Mouse (Mus musculus): ENCODE results near the gene Vwa2. TPM values are rescaled to one million over a fixed set of nuclear protein-coding genes. Genes with fewer than 3 reads are reported as not detected.
A peak's percentile ranks its signal among the peaks of the same experiment; 100 is the strongest.

The Vwa2 gene
- polyA plus RNA-seq, 1 experiment from 2014 or later = 0.23 TPM

DNA sequence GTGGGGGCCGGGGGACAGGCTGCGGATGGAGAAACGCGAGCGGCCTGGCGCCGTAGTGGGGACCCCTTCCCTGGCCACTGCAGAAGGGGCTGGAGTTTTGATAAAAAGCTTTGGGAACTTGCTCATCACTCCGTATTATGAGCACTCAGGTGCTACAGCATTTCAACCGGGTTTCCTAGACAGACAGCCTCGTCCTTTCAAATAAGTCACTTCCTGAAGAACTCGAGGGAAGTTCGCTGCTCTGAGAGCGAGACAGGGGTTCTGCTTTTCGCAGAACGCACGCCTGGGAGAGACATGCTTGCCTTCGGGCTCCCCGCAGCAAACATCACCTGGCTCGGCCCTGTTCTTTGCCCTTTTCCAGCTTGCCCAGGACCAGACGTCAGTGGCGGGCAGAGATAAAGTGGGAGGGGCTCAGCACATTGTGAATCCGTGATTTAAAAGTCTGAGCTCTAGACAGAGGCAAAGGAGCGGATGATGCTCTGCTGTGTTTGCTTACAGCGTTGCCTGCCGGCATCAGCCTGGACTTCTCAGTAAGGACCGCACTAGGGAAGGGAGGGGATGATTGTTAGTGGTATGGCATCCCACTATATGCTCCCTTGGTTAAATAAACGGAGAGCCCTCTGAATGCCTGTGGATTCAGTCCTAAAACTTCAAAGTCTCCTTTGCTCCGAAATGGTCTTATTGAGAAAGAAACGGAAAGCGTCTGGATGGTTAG lies 709 bp downstream of the Vwa2 start:
- H3K27me3 ChIP-seq = peaks cover 60% of the 10 kb centered on the region
- 8% methylated on average over 30 of the region's 30 CpGs for WGBS

DNA sequence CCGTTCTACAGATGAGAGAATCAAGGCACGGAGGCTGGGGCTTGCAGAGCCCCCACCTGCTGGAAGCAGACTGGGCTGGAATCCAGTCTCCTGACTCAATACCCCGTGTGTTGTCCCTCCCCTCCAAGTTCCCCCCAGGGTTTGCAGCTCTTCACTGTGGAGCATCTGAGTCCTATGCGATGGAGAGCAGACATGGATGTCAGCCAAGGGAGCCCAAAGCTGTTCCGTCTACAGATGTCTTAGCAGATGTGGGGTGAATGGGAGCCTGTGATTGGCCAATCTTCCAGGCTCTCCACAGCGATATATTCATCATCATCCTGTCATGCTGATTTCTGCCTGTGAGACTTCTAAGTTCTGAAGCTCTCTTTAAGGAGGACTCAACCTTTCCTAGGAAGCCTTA lies 3.3 kb downstream of the Vwa2 start:
- Histone ChIP-seq H3K4me1 (peaks cover 16% of the 10 kb centered on the region), H3K9ac (no peak overlapping the region), H3K27ac (no peak overlapping the region), H3K9me3 (replicated peaks) (no peaks in the 10 kb centered on the region), H3K36me3 (ENCODE audit: poor library complexity, severe bottlenecking) (no peaks in the 10 kb centered on the region), H3K4me2 (no peak overlapping the region), H3K4me3 (no peak overlapping the region), H3K27me3 (peaks cover 47% of the 10 kb centered on the region)
- WGBS = 70% methylated on average over 6 of the region's 6 CpGs
- peak; percentile 57; the same call in 1 of the 2 replicates for ATAC-seq

More for the DNA sequence above, 709 bp downstream of the Vwa2 start:
- Histone ChIP-seq H3K36me3 (ENCODE audit: poor library complexity, severe bottlenecking) (no peaks in the 10 kb centered on the region), H3K27ac (no peak overlapping the region), H3K4me1 (peaks cover 16% of the 10 kb centered on the region), H3K4me3 (peak overlapping the region; percentile 52), H3K9ac (peak overlapping the region; percentile 62), H3K9me3 (replicated peaks) (no peaks in the 10 kb centered on the region), H3K4me2 (peak overlapping the region; percentile 99)
- ATAC-seq = no peak

DNA sequence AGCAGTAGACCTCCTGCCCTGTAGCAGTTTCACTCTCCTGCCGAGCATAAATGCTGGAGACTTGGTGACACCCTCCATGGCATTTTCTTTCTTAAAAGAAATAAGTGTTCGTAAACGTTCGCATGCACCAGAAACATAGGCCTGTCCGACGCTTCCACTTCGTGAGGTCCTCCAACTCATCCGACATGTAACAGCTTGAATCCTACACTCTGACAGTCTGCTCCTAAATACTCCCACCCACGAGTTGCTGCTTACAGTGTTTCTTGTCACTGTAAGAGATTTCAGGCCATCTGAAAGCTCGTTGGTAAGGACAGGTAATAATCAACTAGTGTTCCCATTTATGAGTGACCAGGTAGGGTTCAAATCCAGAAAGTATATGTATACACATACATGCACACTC lies 13.8 kb downstream of the Vwa2 start:
- no peak for ATAC-seq
- 86% methylated on average over 10 of the region's 10 CpGs for WGBS
- no peaks in the 10 kb centered on the region for H3K36me3 ChIP-seq (ENCODE audit: poor library complexity, severe bottlenecking)
- no peak overlapping the region for H3K27ac ChIP-seq
- no peak overlapping the region for H3K9ac ChIP-seq
- H3K4me2 ChIP-seq = no peak overlapping the region
- H3K4me3 ChIP-seq = no peak overlapping the region
- H3K9me3 ChIP-seq (replicated peaks) = no peaks in the 10 kb centered on the region
- H3K27me3 ChIP-seq = no peaks in the 10 kb centered on the region
- no peaks in the 10 kb centered on the region for H3K4me1 ChIP-seq

DNA sequence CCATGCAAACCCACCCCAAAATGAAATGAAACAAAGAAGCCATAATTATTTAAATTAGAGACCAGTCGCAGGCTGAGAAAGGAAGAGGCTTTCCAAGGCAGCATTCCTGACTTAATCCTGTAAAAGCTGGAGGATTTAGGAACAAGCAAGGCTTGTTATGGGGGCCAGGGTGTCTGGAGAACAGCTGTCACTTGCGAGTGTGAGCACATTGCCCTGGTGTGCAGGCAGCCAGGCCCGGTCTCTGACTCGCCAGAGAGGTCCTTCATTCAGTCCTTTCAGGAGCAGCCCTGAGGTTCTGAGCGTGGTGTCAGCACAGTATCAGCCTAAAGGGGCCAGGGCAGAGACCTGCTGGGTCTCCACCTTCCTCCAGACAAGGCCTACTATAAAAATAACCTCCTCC lies 14.6 kb downstream of the Vwa2 start:
- H3K4me3 ChIP-seq = no peak overlapping the region
- no peak overlapping the region for H3K4me2 ChIP-seq
- no peaks in the 10 kb centered on the region for H3K36me3 ChIP-seq (ENCODE audit: poor library complexity, severe bottlenecking)
- H3K27me3 ChIP-seq = no peaks in the 10 kb centered on the region
- H3K9ac ChIP-seq = no peak overlapping the region
- no peaks in the 10 kb centered on the region for H3K4me1 ChIP-seq
- H3K9me3 ChIP-seq (replicated peaks) = no peaks in the 10 kb centered on the region
- 36% methylated on average over 5 of the region's 5 CpGs for WGBS
- no peak for ATAC-seq
- H3K27ac ChIP-seq = no peak overlapping the region

DNA sequence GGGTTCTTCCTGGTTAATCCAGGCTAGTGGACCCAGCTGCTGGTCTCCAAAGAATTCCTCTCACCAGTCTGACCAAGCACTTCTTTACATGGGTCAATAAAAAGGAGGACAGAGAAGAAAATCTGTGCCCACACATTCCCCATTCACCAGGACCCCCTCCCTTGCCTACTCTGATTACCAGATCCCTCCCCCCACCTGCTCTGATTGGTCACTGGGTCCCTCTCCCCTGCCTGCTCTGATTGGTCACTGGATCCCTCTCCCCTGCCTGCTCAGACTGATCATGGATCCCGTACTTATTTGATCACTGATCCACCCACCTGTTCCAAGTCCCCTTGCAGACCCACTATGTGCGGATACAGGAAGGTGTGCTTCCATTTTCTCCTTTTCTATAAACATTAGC lies 17.4 kb downstream of the Vwa2 start:
- Histone ChIP-seq H3K27ac (no peak overlapping the region), H3K36me3 (ENCODE audit: poor library complexity, severe bottlenecking) (no peaks in the 10 kb centered on the region), H3K9me3 (replicated peaks) (no peaks in the 10 kb centered on the region), H3K4me3 (no peak overlapping the region), H3K27me3 (no peaks in the 10 kb centered on the region), H3K4me1 (no peaks in the 10 kb centered on the region), H3K9ac (no peak overlapping the region), H3K4me2 (no peak overlapping the region)
- 57% methylated on average over 2 of the region's 2 CpGs for WGBS
- no peak for ATAC-seq

DNA sequence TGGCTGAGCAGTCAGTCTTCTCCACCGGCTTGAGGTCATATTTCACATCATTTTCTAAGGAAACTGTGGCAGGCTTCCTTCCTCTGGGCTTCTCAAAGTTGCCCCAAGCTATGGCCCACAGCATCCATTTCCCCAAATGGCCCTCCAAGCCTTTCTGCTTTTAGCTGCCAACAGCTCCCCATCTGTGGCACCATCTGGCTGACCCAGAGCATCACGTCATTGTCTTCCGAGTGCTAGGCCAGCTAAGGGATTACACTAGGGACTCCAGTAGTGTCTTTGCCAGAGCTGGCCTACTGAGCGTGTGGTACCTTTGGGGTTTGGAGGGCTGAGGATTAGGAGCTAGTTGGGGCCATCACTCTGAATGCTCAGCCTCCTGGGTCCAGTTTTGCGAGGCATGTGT lies 18.5 kb downstream of the Vwa2 start:
- H3K9me3 ChIP-seq (replicated peaks) = no peaks in the 10 kb centered on the region
- no peak overlapping the region for H3K9ac ChIP-seq
- no peak overlapping the region for H3K4me2 ChIP-seq
- H3K4me3 ChIP-seq = no peak overlapping the region
- no peak overlapping the region for H3K27ac ChIP-seq
- no peaks in the 10 kb centered on the region for H3K36me3 ChIP-seq (ENCODE audit: poor library complexity, severe bottlenecking)
- H3K27me3 ChIP-seq = no peaks in the 10 kb centered on the region
- 93% methylated on average over 5 of the region's 5 CpGs for WGBS
- H3K4me1 ChIP-seq = no peaks in the 10 kb centered on the region
- no peak for ATAC-seq

DNA sequence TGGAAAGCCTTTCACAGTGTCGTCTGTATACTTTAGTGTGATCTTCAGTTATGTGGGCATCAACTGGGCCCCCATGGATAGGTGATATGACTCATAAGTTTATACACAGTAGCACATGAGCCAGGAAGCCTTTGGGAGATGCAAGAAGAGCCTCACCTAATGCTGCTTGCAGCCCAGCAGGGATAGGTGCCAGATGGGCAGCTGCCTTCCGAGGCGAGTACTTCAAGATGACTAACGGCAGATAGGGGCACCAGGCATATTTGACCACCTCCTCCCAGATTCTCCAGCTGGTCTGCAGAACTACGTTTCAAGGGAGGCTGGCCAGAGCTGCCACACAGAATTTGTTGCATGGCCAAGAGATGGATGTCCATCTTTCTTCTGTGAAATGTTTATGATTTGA lies 19.3 kb downstream of the Vwa2 start:
- Histone ChIP-seq H3K4me2 (no peak overlapping the region), H3K27ac (no peak overlapping the region), H3K9me3 (replicated peaks) (no peaks in the 10 kb centered on the region), H3K36me3 (ENCODE audit: poor library complexity, severe bottlenecking) (no peaks in the 10 kb centered on the region), H3K4me1 (no peaks in the 10 kb centered on the region), H3K4me3 (no peak overlapping the region), H3K9ac (no peak overlapping the region), H3K27me3 (no peaks in the 10 kb centered on the region)
- ATAC-seq = no peak
- 91% methylated on average over 5 of the region's 5 CpGs for WGBS

DNA sequence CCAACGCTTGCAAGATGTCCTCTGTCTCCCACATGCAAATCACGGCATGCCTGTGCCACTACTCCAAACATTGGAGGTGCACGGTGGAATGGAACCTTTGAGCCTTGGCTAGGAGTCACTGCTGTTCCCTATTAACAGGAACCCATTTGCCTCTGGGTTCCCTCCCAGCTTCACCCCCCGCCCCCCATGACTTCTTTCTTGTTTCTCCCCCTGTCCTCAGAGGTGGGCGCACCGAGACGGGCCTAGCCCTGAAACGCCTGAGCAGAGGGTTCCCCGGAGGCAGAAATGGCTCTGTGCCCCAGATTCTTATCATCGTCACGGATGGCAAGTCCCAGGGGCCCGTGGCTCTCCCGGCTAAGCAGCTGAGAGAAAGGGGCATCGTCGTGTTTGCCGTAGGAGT lies 23.6 kb downstream of the Vwa2 start:
- H3K27me3 ChIP-seq = no peaks in the 10 kb centered on the region
- H3K9ac ChIP-seq = no peak overlapping the region
- H3K4me2 ChIP-seq = no peak overlapping the region
- H3K36me3 ChIP-seq (ENCODE audit: poor library complexity, severe bottlenecking) = no peaks in the 10 kb centered on the region
- ATAC-seq = no peak
- H3K4me3 ChIP-seq = no peak overlapping the region
- no peaks in the 10 kb centered on the region for H3K4me1 ChIP-seq
- WGBS = 89% methylated on average over 16 of the region's 16 CpGs
- H3K9me3 ChIP-seq (replicated peaks) = no peaks in the 10 kb centered on the region
- no peak overlapping the region for H3K27ac ChIP-seq

DNA sequence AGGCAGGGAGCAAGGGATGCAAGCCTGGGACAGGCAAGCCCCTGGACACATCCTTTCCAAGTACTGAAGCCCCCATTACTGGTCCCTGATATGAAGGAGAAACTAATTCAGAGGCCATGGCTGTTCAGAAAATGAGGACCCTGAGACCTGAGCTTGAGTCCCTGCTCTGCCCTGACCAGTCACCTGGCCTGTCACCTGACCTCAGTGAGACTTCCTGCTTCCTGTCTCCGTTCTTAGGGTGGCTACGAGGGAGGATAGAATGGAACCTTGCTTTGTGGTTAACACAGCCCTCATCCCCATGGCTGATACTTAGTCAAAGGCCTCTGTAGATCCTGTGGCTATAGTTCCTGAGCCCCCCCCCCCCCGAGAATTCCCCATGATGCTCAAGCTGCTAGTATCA lies 30.0 kb downstream of the Vwa2 start:
- whole genome bisulfite sequencing = 80% methylated on average over 3 of the region's 3 CpGs
- Histone ChIP-seq H3K9me3 (replicated peaks) (no peaks in the 10 kb centered on the region), H3K4me1 (no peaks in the 10 kb centered on the region), H3K36me3 (ENCODE audit: poor library complexity, severe bottlenecking) (no peaks in the 10 kb centered on the region), H3K4me2 (no peak overlapping the region), H3K27ac (no peak overlapping the region), H3K4me3 (no peak overlapping the region), H3K27me3 (no peaks in the 10 kb centered on the region), H3K9ac (no peak overlapping the region)
- no peak for ATAC-seq

DNA sequence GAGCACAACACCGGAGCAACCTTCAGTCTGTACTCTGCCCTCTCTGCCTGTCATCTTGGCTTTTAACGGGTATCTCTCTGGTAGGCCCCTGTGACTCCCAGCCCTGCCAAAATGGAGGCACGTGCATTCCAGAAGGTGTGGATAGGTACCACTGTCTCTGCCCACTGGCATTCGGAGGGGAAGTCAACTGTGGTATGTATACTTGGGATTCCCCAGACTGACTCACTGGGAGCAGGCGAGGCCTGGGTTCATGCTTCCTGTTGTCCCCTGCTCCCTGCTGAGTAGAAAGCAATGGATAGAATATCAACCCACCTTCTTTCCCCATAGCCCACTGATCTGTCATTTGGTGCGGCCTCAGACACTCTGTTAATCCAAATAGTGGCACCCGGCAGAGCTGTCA lies 31.3 kb downstream of the Vwa2 start:
- H3K9ac ChIP-seq = no peak overlapping the region
- H3K9me3 ChIP-seq (replicated peaks) = no peaks in the 10 kb centered on the region
- no peaks in the 10 kb centered on the region for H3K36me3 ChIP-seq (ENCODE audit: poor library complexity, severe bottlenecking)
- no peaks in the 10 kb centered on the region for H3K27me3 ChIP-seq
- no peak overlapping the region for H3K27ac ChIP-seq
- no peak for ATAC-seq
- WGBS = 89% methylated on average over 7 of the region's 7 CpGs
- no peak overlapping the region for H3K4me3 ChIP-seq
- no peaks in the 10 kb centered on the region for H3K4me1 ChIP-seq
- no peak overlapping the region for H3K4me2 ChIP-seq

DNA sequence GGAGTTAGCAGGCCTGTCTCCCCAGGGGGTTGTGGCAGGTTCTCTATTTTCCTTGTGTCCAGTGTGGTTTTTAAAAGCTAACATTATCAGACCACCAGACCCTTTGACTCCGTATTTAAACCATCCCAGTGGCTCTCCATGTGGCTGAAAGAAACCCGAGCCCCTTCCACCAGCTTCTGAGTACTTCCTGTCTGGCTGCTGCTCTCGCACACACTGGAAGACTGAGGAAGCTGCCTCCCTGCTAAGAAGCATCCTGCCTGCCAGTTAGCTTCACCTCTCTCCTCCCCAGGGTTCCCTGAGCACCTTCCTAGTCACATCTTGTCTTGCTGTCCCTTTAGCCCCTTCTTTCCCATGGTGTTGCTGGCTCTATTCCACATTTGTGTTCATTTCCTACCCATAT lies 33.8 kb downstream of the Vwa2 start:
- WGBS = 63% methylated on average over 3 of the region's 3 CpGs
- Histone ChIP-seq H3K9me3 (replicated peaks) (no peaks in the 10 kb centered on the region), H3K4me2 (no peak overlapping the region), H3K36me3 (ENCODE audit: poor library complexity, severe bottlenecking) (no peaks in the 10 kb centered on the region), H3K27me3 (no peaks in the 10 kb centered on the region), H3K9ac (no peak overlapping the region), H3K4me3 (no peak overlapping the region), H3K4me1 (no peaks in the 10 kb centered on the region), H3K27ac (no peak overlapping the region)
- ATAC-seq = no peak

DNA sequence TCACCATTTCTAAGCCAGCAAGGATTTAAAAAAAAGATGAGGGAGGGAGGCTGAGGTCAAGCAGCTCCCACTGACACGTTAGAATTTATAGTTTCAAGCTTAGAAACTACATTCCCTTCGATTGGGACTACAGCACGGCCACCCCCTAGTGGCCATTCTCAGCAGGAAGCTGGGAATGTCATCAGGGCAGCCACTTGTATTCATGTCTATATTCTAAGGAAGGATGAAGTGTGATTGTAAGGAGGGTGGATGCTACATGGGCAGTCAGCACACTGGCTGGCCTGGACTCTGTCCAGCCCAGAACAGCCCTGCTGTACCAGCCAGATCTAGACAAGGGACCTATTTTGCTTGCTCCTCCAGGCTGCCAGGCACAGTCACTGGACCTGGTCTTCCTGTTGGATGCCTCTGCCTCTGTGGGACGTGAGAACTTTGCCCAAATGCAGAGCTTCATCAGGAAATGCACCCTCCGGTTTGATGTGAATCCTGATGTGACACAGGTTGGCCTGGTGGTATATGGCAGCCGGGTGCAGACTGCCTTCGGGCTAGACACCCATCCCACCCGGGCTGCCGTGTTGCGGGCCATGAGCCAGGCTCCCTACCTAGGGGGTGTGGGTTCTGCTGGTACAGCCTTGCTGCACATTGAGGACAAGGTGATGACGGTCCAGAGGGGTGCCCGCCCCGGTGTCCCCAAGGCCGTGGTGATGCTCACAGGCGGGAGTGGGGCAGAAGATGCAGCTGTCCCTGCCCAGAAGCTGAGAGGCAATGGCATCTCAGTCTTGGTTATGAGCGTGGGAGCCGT lies 34.6 kb downstream of the Vwa2 start:
- 79% methylated on average over 17 of the region's 17 CpGs for WGBS
- Histone ChIP-seq H3K9me3 (replicated peaks) (no peaks in the 10 kb centered on the region), H3K4me1 (no peaks in the 10 kb centered on the region), H3K9ac (no peak overlapping the region), H3K36me3 (ENCODE audit: poor library complexity, severe bottlenecking) (no peaks in the 10 kb centered on the region), H3K27me3 (no peaks in the 10 kb centered on the region), H3K4me3 (no peak overlapping the region), H3K4me2 (no peak overlapping the region), H3K27ac (no peak overlapping the region)
- ATAC-seq = 0 out of 2 replicates have a peak, but pooled peaks have one; percentile 10
